ENCODE assay signal across 8 mouse cellular contexts in the genomic region with DNA sequence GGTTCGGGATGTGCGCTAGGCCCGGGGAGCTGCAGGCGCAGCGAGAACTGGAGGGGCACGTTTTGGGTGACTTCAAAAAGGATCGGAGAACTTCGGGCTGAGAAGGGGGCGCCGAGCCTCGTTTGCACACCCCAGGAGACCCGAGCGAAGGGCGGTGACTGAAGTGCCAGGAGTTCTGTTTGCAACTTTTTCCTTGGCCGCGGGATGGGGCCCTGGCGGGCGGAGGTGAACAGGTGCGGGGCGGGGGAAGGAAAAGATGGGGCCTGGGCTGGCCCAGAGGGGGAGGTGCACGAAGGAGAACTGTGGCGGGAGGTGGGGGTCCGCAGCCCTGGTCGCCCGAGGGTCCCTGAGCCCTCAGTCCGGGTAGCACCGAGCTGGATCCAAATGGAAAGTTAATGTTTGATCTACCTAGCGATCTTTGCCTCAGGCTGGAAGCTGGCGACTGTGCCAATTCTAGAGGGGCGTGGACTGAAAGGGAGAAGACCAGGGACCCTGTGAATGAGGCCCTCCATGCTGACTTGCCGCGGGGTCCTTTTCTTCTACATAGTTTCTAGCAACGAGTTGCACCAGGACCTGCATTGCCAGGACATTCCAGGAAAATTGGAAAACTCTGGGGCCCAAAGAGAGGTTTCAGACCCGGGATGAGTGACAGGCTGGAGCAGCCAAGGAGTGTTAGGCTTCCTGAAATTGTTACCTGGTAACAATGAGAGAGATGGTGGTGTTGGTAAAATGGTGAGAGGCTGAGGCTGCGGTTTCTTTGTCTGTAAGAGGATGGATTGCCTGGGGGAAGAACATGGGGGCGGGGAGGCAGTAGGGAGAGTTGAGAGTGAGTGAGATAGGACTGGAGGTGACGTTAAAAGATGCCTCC. TPM values are rescaled to one million over a fixed set of nuclear protein-coding genes. Genes with fewer than 3 reads are reported as not detected.
DNase-seq lines count a peak whose midpoint lies in the region; ATAC-seq and TF ChIP-seq lines count a peak whose summit lies in the region.

No protein-coding gene starts in this region.

- peaks cover 22% of the 10 kb centered on the region for H3K4me1 ChIP-seq in embryonic facial prominence, embryonic 11.5 days (ENCODE audit: control insufficient read depth, insufficient read depth, low read length)
- peaks cover 20% of the 10 kb centered on the region for H3K4me1 ChIP-seq in hindbrain, embryonic 16.5 days (ENCODE audit: control insufficient read depth, insufficient read depth, low read depth, low read length)
- peaks cover 21% of the 10 kb centered on the region for H3K4me1 ChIP-seq in liver, embryonic 12.5 days
- H3K4me1 ChIP-seq in stomach, postnatal 0 days (replicated peaks; ENCODE audit: control insufficient read depth, insufficient read depth) = 0 out of 2 replicates have a peak, but pooled peaks cover 5% of the 10 kb centered on the region

- H3K36me3 ChIP-seq in embryonic facial prominence, embryonic 11.5 days (replicated peaks; ENCODE audit: control insufficient read depth, insufficient read depth, low read depth, low read length) = no peaks in the 10 kb centered on the region
- 0 out of 2 replicates have a peak, but pooled peaks cover 2% of the 10 kb centered on the region for H3K36me3 ChIP-seq in hindbrain, embryonic 16.5 days (ENCODE audit: control insufficient read depth, insufficient read depth, low read length)
- no peaks in the 10 kb centered on the region for H3K36me3 ChIP-seq in liver, embryonic 12.5 days
- no peaks in the 10 kb centered on the region for H3K36me3 ChIP-seq in stomach, postnatal 0 days (ENCODE audit: control insufficient read depth, insufficient read depth, low read length)

- 1% methylated on average over 36 of the region's 37 CpGs for WGBS in embryonic facial prominence, embryonic 11.5 days
- WGBS in hindbrain, embryonic 16.5 days = under 1% methylated on average over 36 of the region's 37 CpGs
- WGBS in liver, embryonic 12.5 days (ENCODE audit: insufficient replicate concordance) = 2% methylated on average over 37 of the region's 37 CpGs
- 3% methylated on average over 37 of the region's 37 CpGs for WGBS in stomach, postnatal 0 days

- ATAC-seq in embryonic facial prominence, embryonic 11.5 days (replicated peaks; ENCODE audit: insufficient number of reproducible peaks, low FRiP score, low TSS enrichment, low read depth) = no peak
- ATAC-seq in hindbrain, embryonic 16.5 days = no peak
- peak; percentile 31; the same call in 1 of the 2 replicates for ATAC-seq in liver, embryonic 12.5 days
- ATAC-seq in stomach, postnatal 0 days (ENCODE audit: low FRiP score, low TSS enrichment) = no peak

- DNase-seq in adrenal gland, postnatal 10 days = peak; percentile 25
- no peak for DNase-seq in adrenal gland, postnatal 25 days
- DNase-seq in embryonic facial prominence, embryonic 11.5 days (ENCODE audit: low spot score) = peak; percentile 42
- DNase-seq in stomach, postnatal 0 days (ENCODE audit: low spot score) = peak; percentile 65
- no peak for DNase-seq in frontal cortex, postnatal 14 days (ENCODE audit: low spot score in 2 of 2)
- no peak for DNase-seq in ovary, adult 18-20 months (ENCODE audit: low spot score)

- no peak for TF ChIP-seq CTCF in stomach, postnatal 0 days (IDR thresholded peaks at IDR 0.05; ENCODE audit: low read depth)

- H3K27me3 ChIP-seq in embryonic facial prominence, embryonic 11.5 days (ENCODE audit: control insufficient read depth, insufficient read depth, low read length) = peaks cover 55% of the 10 kb centered on the region
- peaks cover 46% of the 10 kb centered on the region for H3K27me3 ChIP-seq in hindbrain, embryonic 16.5 days (replicated peaks; ENCODE audit: control insufficient read depth, insufficient read depth, low read length)
- peaks cover 90% of the 10 kb centered on the region for H3K27me3 ChIP-seq in liver, embryonic 12.5 days (replicated peaks)
- H3K27me3 ChIP-seq in stomach, postnatal 0 days (ENCODE audit: control insufficient read depth, insufficient read depth, low read length) = no peaks in the 10 kb centered on the region

- peak overlapping the region; percentile 46 for H3K4me3 ChIP-seq in embryonic facial prominence, embryonic 11.5 days (ENCODE audit: low read depth, low read length)
- peak overlapping the region; percentile 40 for H3K4me3 ChIP-seq in hindbrain, embryonic 16.5 days (ENCODE audit: low read length)
- peak overlapping the region; percentile 49 for H3K4me3 ChIP-seq in liver, embryonic 12.5 days
- peak overlapping the region; percentile 49 for H3K4me3 ChIP-seq in stomach, postnatal 0 days (ENCODE audit: low read depth, low read length)

- H3K27ac ChIP-seq in embryonic facial prominence, embryonic 11.5 days (replicated peaks; ENCODE audit: low read depth, low read length) = no peak overlapping the region
- H3K27ac ChIP-seq in hindbrain, embryonic 16.5 days (ENCODE audit: low read depth, low read length) = no peak overlapping the region
- H3K27ac ChIP-seq in liver, embryonic 12.5 days = no peak overlapping the region
- H3K27ac ChIP-seq in stomach, postnatal 0 days (replicated peaks) = peak overlapping the region; percentile 81

- TF ChIP-seq EP300 in stomach, postnatal 0 days (optimal IDR thresholded peaks at IDR 0.05) = no peak

- peak overlapping the region; percentile 90 for H3K4me2 ChIP-seq in embryonic facial prominence, embryonic 11.5 days (ENCODE audit: low read depth, low read length)
- peak overlapping the region; percentile 60 for H3K4me2 ChIP-seq in hindbrain, embryonic 16.5 days (ENCODE audit: low read length)
- peak overlapping the region; percentile 64 for H3K4me2 ChIP-seq in liver, embryonic 12.5 days
- H3K4me2 ChIP-seq in stomach, postnatal 0 days (replicated peaks; ENCODE audit: low read depth) = peak overlapping the region; percentile 92

- H3K9ac ChIP-seq in embryonic facial prominence, embryonic 11.5 days (replicated peaks; ENCODE audit: low read length) = peak overlapping the region; percentile 34
- H3K9ac ChIP-seq in hindbrain, embryonic 16.5 days (ENCODE audit: low read depth, low read length) = no peak overlapping the region
- H3K9ac ChIP-seq in liver, embryonic 12.5 days = no peak overlapping the region
- peak overlapping the region; percentile 56 for H3K9ac ChIP-seq in stomach, postnatal 0 days (ENCODE audit: low read length)

- no peaks in the 10 kb centered on the region for H3K9me3 ChIP-seq in embryonic facial prominence, embryonic 11.5 days (replicated peaks; ENCODE audit: control insufficient read depth, low read length)
- H3K9me3 ChIP-seq in hindbrain, embryonic 16.5 days (ENCODE audit: control insufficient read depth, low read length) = no peaks in the 10 kb centered on the region
- no peaks in the 10 kb centered on the region for H3K9me3 ChIP-seq in liver, embryonic 12.5 days (replicated peaks)
- H3K9me3 ChIP-seq in stomach, postnatal 0 days (ENCODE audit: control insufficient read depth, low read length) = no peaks in the 10 kb centered on the region

RNA-seq across cellular contexts. Expression of gene Tcea3, which starts 1.2 kb away (rescaled TPM):
- total RNA-seq in adrenal gland, postnatal 10 days (2021) = 10 to 100 TPM; 15.1 to 22.7 TPM
- 2.3 TPM in 2 replicates for total RNA-seq in adrenal gland, postnatal 25 days (2021)
- polyA plus RNA-seq in embryonic facial prominence, embryonic 11.5 days (2014; fragmentation: Nextera tagmentation; extraction: Ambion mirVana) = 1.3 and 1.4 TPM in 2 replicates
- 2.1 and 3.5 TPM in 2 replicates for polyA plus RNA-seq in hindbrain, embryonic 16.5 days (2015; fragmentation: Nextera tagmentation; extraction: Ambion mirVana)
- polyA plus RNA-seq in liver, embryonic 12.5 days (2016; fragmentation: Nextera tagmentation; extraction: Ambion mirVana) = 9.8 and 11.1 TPM in 2 replicates
- polyA plus RNA-seq in stomach, postnatal 0 days (2015; fragmentation: Nextera tagmentation; extraction: Ambion mirVana) = 31.1 and 35.0 TPM in 2 replicates

RNA-seq across cellular contexts. Expression of gene Zfp46, which starts 35.8 kb away (rescaled TPM):
- total RNA-seq in adrenal gland, postnatal 10 days (2021) = 10 to 100 TPM; 23.3 to 33.0 TPM
- total RNA-seq in adrenal gland, postnatal 25 days (2021) = 20.0 and 22.0 TPM in 2 replicates
- polyA plus RNA-seq in embryonic facial prominence, embryonic 11.5 days (2014; fragmentation: Nextera tagmentation; extraction: Ambion mirVana) = 24.3 and 28.0 TPM in 2 replicates
- polyA plus RNA-seq in hindbrain, embryonic 16.5 days (2015; fragmentation: Nextera tagmentation; extraction: Ambion mirVana) = 35.2 and 44.8 TPM in 2 replicates
- 5.5 and 5.7 TPM in 2 replicates for polyA plus RNA-seq in liver, embryonic 12.5 days (2016; fragmentation: Nextera tagmentation; extraction: Ambion mirVana)
- polyA plus RNA-seq in stomach, postnatal 0 days (2015; fragmentation: Nextera tagmentation; extraction: Ambion mirVana) = 8.8 and 9.0 TPM in 2 replicates

RNA-seq across cellular contexts. Expression of gene Asap3, which starts 42.5 kb away (rescaled TPM):
- total RNA-seq in adrenal gland, postnatal 10 days (2021) = 1 to 10 TPM; 5.0 to 7.9 TPM
- 1.8 and 2.8 TPM in 2 replicates for total RNA-seq in adrenal gland, postnatal 25 days (2021)
- polyA plus RNA-seq in embryonic facial prominence, embryonic 11.5 days (2014; fragmentation: Nextera tagmentation; extraction: Ambion mirVana) = 2.8 and 2.9 TPM in 2 replicates
- polyA plus RNA-seq in hindbrain, embryonic 16.5 days (2015; fragmentation: Nextera tagmentation; extraction: Ambion mirVana) = 6.2 and 7.9 TPM in 2 replicates
- polyA plus RNA-seq in liver, embryonic 12.5 days (2016; fragmentation: Nextera tagmentation; extraction: Ambion mirVana) = 1.5 and 1.9 TPM in 2 replicates
- polyA plus RNA-seq in stomach, postnatal 0 days (2015; fragmentation: Nextera tagmentation; extraction: Ambion mirVana) = 1.6 and 1.9 TPM in 2 replicates

Comparison
In these comparisons a context has a peak if more than half of its experiments do, and no peak if none do; other contexts are left out.
1. DNase-seq: peak in adrenal gland, postnatal 10 days (single experiment), embryonic facial prominence, embryonic 11.5 days (single experiment) and stomach, postnatal 0 days (single experiment); none in adrenal gland, postnatal 25 days (single experiment), frontal cortex, postnatal 14 days (0 of 2) and ovary, adult 18-20 months (single experiment).
2. H3K9ac ChIP-seq: peak in embryonic facial prominence, embryonic 11.5 days (single experiment) and stomach, postnatal 0 days (single experiment); none in hindbrain, embryonic 16.5 days (single experiment) and liver, embryonic 12.5 days (single experiment).
3. Peak in every context shown above with its lines, with median percentiles within 50 percentile points of each other: H3K4me2 ChIP-seq and H3K4me3 ChIP-seq.